Mouse (Mus musculus) stomach, embryonic 16.5 days (tissue): ENCODE results near the gene Rptor. TPM values are rescaled to one million over a fixed set of nuclear protein-coding genes. Genes with fewer than 3 reads are reported as not detected.

Source experiments
- ATAC-seq: fragments of 200-750 bp; cut with Nextera tagmentation; 2 replicates; pipeline ENCODE4 v1.8.0; 2017; ENCODE audit warnings: moderate number of reproducible peaks, moderate TSS enrichment; ENCODE audit not compliant: insufficient read depth, low FRiP score
- H3K27ac ChIP-seq: fragments of 300-500 bp; sonication (generic); 2 replicates; pipeline ENCODE4 v1.5.1; 2014; ENCODE audit warnings: low read length
- H3K27me3 ChIP-seq: fragments of 300-500 bp; sonication (generic); 2 replicates; pipeline ENCODE4 v1.6.1; 2014; ENCODE audit warnings: low read length, control low read depth, mixed read lengths; ENCODE audit not compliant: control insufficient read depth, insufficient read depth
- H3K36me3 ChIP-seq: fragments of 300-500 bp; sonication (generic); 2 replicates; pipeline ENCODE4 v1.6.1; 2014; ENCODE audit warnings: low read length; ENCODE audit not compliant: control insufficient read depth, insufficient read depth
- H3K4me1 ChIP-seq: fragments of 300-500 bp; sonication (generic); 2 replicates; pipeline ENCODE4 v1.6.1; 2014; ENCODE audit warnings: low read length, control low read depth, mixed read lengths; ENCODE audit not compliant: control insufficient read depth, insufficient read depth
- H3K4me2 ChIP-seq: fragments of 300-500 bp; sonication (generic); 2 replicates; pipeline ENCODE4 v1.6.1; 2014; ENCODE audit warnings: low read depth, low read length, mixed read lengths
- H3K4me3 ChIP-seq: fragments of 300-500 bp; sonication (generic); replicated peaks from 2 replicates; pipeline ENCODE4 v1.5.1; 2014; ENCODE audit warnings: mild to moderate bottlenecking, low read length
- H3K9ac ChIP-seq: fragments of 300-500 bp; sonication (generic); 2 replicates; pipeline ENCODE4 v1.6.1; 2014; ENCODE audit warnings: low read length
- H3K9me3 ChIP-seq: fragments of 300-500 bp; sonication (generic); replicated peaks from 2 replicates; pipeline ENCODE4 v1.6.1; 2016; ENCODE audit warnings: low read length, control low read depth; ENCODE audit not compliant: control insufficient read depth
- WGBS: fragments of 180-500 bp; shearing (Covaris S2); extraction: QIAGEN DNeasy Blood & Tissue Kit; methylation state at CpG from one replicate; pipeline ENCODE4 v1.1.7; 2014; 5-methylcytosine and 5-hydroxymethylcytosine counted together
- polyA plus RNA-seq: library from polyadenylated mRNA; unstranded; fragments of >200 nt; fragmentation: Nextera tagmentation; extraction: Ambion mirVana; gene quantifications from 2 replicates; pipeline ENCODE4 v1.2.1, GENCODE M21; 2015

Gene Rptor
- polyA plus RNA-seq, 1 experiment from 2014 or later, result 6.1 TPM

GRCm38 (mm10) chr11:119741401-119741800 is 138.7 kb downstream of the Rptor start:
- no peak overlapping the region for H3K27ac ChIP-seq
- H3K36me3 ChIP-seq, result no peaks in the 10 kb centered on the region
- H3K9ac ChIP-seq, result no peak overlapping the region
- ATAC-seq, result no peak
- no peaks in the 10 kb centered on the region for H3K4me1 ChIP-seq
- no peak overlapping the region for H3K4me2 ChIP-seq
- no peak overlapping the region for H3K4me3 ChIP-seq
- WGBS, result 84% methylated on average over 1 of the region's 1 CpGs
- H3K27me3 ChIP-seq, result no peaks in the 10 kb centered on the region
- no peaks in the 10 kb centered on the region for H3K9me3 ChIP-seq

GRCm38 (mm10) chr11:119744436-119744835 is 141.7 kb downstream of the Rptor start:
- no peaks in the 10 kb centered on the region for H3K27me3 ChIP-seq
- H3K9ac ChIP-seq, result no peak overlapping the region
- ATAC-seq, result no peak
- no peaks in the 10 kb centered on the region for H3K36me3 ChIP-seq
- no peak overlapping the region for H3K4me2 ChIP-seq
- H3K27ac ChIP-seq, result no peak overlapping the region
- H3K9me3 ChIP-seq, result no peaks in the 10 kb centered on the region
- 68% methylated on average over 4 of the region's 4 CpGs for WGBS
- no peaks in the 10 kb centered on the region for H3K4me1 ChIP-seq
- H3K4me3 ChIP-seq, result no peak overlapping the region

- no peak overlapping the region for H3K9ac ChIP-seq
- no peak for ATAC-seq
- H3K36me3 ChIP-seq, result no peaks in the 10 kb centered on the region
- no peaks in the 10 kb centered on the region for H3K27me3 ChIP-seq
- 88% methylated on average over 7 of the region's 7 CpGs for WGBS
- no peak overlapping the region for H3K4me3 ChIP-seq
- no peak overlapping the region for H3K27ac ChIP-seq
- no peaks in the 10 kb centered on the region for H3K4me1 ChIP-seq
- H3K9me3 ChIP-seq, result no peaks in the 10 kb centered on the region
- no peak overlapping the region for H3K4me2 ChIP-seq
Measured at GRCm38 (mm10) chr11:119745333-119745732, 142.6 kb downstream of the Rptor start.

DNA sequence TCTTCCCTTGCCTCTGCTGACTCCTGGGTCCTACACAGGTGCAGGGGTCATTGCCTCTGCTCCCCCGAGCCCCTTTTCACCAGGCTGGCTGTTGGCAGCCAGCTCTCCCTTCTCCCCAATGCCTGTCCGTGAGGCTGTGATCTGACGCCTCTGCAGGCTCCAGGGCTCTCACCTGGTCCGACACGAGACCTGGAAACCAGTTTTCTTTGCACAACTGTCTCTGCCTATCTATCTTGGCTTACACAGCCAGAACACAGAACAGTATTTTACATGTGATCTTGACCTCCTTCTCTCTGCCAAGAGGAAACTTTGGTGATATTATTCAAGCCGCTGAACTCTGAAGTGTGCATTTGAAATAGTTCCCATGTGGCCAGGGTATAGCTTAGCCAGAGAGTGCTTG is 151.8 kb downstream of the Rptor start:
- no peak overlapping the region for H3K4me3 ChIP-seq
- H3K9me3 ChIP-seq, result no peaks in the 10 kb centered on the region
- no peak for ATAC-seq
- H3K36me3 ChIP-seq, result 0 out of 2 replicates have a peak, but pooled peaks cover under 1% of the 10 kb centered on the region
- H3K27ac ChIP-seq, result no peak overlapping the region
- H3K4me1 ChIP-seq, result peaks cover 2% of the 10 kb centered on the region; the same call in 1 of the 2 replicates
- no peak overlapping the region for H3K9ac ChIP-seq
- H3K4me2 ChIP-seq, result no peak overlapping the region
- 67% methylated on average over 6 of the region's 6 CpGs for WGBS
- H3K27me3 ChIP-seq, result no peaks in the 10 kb centered on the region

- H3K9ac ChIP-seq, result no peak overlapping the region
- H3K4me1 ChIP-seq, result peaks cover 5% of the 10 kb centered on the region; the same call in 1 of the 2 replicates
- no peaks in the 10 kb centered on the region for H3K9me3 ChIP-seq
- H3K36me3 ChIP-seq, result 0 out of 2 replicates have a peak, but pooled peaks cover 5% of the 10 kb centered on the region
- H3K27ac ChIP-seq, result no peak overlapping the region
- H3K27me3 ChIP-seq, result no peaks in the 10 kb centered on the region
- WGBS, result 94% methylated on average over 5 of the region's 5 CpGs
- H3K4me3 ChIP-seq, result no peak overlapping the region
- no peak for ATAC-seq
- H3K4me2 ChIP-seq, result no peak overlapping the region
Measured at GRCm38 (mm10) chr11:119758214-119758613, 155.5 kb downstream of the Rptor start.

GRCm38 (mm10) chr11:119758705-119759327 is 156.1 kb downstream of the Rptor start:
- ATAC-seq, result no peak
- peaks cover 5% of the 10 kb centered on the region; the same call in 1 of the 2 replicates for H3K4me1 ChIP-seq

DNA sequence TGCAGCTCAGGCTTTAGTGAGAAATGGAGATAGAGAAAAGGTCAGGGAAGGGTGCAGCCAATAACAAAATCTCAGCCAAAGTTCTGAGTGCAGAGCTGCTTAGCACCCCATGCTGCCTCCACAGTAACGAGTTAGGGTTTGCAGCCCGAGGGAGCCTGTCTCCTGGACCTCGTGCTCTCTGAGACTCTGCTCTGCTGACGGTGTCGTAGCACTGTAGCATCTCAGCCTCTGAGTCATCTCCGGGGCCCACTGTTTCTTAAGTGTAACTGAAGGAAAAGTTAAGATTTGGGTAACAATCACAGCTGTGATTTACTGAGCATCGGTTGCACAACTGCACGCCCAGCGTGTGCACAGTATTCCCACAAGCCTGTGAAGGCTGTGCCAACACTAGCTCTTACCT is 160.2 kb downstream of the Rptor start:
- Histone ChIP-seq H3K4me1 (peaks cover 5% of the 10 kb centered on the region; the same call in 1 of the 2 replicates), H3K9ac (no peak overlapping the region), H3K36me3 (0 out of 2 replicates have a peak, but pooled peaks cover 5% of the 10 kb centered on the region), H3K4me2 (no peak overlapping the region), H3K27ac (no peak overlapping the region), H3K4me3 (no peak overlapping the region), H3K9me3 (no peaks in the 10 kb centered on the region), H3K27me3 (no peaks in the 10 kb centered on the region)
- 86% methylated on average over 9 of the region's 9 CpGs for WGBS
- ATAC-seq, result no peak

More at GRCm38 (mm10) chr11:119758705-119759327, 156.1 kb downstream of the Rptor start:
- H3K36me3 ChIP-seq, result 0 out of 2 replicates have a peak, but pooled peaks cover 5% of the 10 kb centered on the region
- H3K9ac ChIP-seq, result no peak overlapping the region
- H3K4me2 ChIP-seq, result no peak overlapping the region
- no peak overlapping the region for H3K4me3 ChIP-seq
- H3K27me3 ChIP-seq, result no peaks in the 10 kb centered on the region
- no peak overlapping the region for H3K27ac ChIP-seq
- 73% methylated on average over 7 of the region's 7 CpGs for WGBS
- no peaks in the 10 kb centered on the region for H3K9me3 ChIP-seq

- H3K36me3 ChIP-seq, result no peaks in the 10 kb centered on the region
- H3K9me3 ChIP-seq, result no peaks in the 10 kb centered on the region
- H3K27ac ChIP-seq, result no peak overlapping the region
- no peak overlapping the region for H3K9ac ChIP-seq
- no peaks in the 10 kb centered on the region for H3K27me3 ChIP-seq
- no peak overlapping the region for H3K4me2 ChIP-seq
- H3K4me1 ChIP-seq, result no peaks in the 10 kb centered on the region
- 89% methylated on average over 6 of the region's 6 CpGs for WGBS
- no peak overlapping the region for H3K4me3 ChIP-seq
- ATAC-seq, result no peak
Measured at GRCm38 (mm10) chr11:119766023-119766422, 163.3 kb downstream of the Rptor start.

GRCm38 (mm10) chr11:119766782-119767459 is 164.2 kb downstream of the Rptor start:
- Histone ChIP-seq H3K9ac (no peak overlapping the region), H3K4me1 (no peaks in the 10 kb centered on the region), H3K36me3 (no peaks in the 10 kb centered on the region), H3K4me3 (no peak overlapping the region), H3K9me3 (no peaks in the 10 kb centered on the region), H3K4me2 (no peak overlapping the region), H3K27me3 (no peaks in the 10 kb centered on the region), H3K27ac (no peak overlapping the region)
- no peak for ATAC-seq
- WGBS, result 92% methylated on average over 5 of the region's 5 CpGs
